8 mouse cellular contexts compared by ENCODE assay signal in genomic region chr9:44292490-44292889, GRCm38 (mm10). TPM values are rescaled to one million over a fixed set of nuclear protein-coding genes. Genes with fewer than 3 reads are reported as not detected.
DNase-seq lines count a peak whose midpoint lies in the region; ATAC-seq and TF ChIP-seq lines count a peak whose summit lies in the region.
"Had no signal": no experiment of that assay in that cellular context is flagged by ENCODE, and none has a peak within 500 bp of the region (broad histone marks: within the 10 kb centered on the region; RNA-seq: fewer than 3 reads in every experiment).

No protein-coding gene starts in this region.

- 0 out of 2 replicates have a peak, but pooled peaks cover 7% of the 10 kb centered on the region for H3K4me1 ChIP-seq in intestine, postnatal 0 days (replicated peaks; ENCODE audit: control insufficient read depth, insufficient read depth, low read length)
- H3K4me1 ChIP-seq in intestine, embryonic 16.5 days (ENCODE audit: control insufficient read depth, insufficient read depth, low read length), result peaks cover 14% of the 10 kb centered on the region; the same call in 1 of the 2 replicates
- H3K4me1 ChIP-seq in E14TG2a.4 (replicated peaks; ENCODE audit: low read depth, low read length), result peaks cover 16% of the 10 kb centered on the region
- no peaks in the 10 kb centered on the region; the same call in 1 of the 2 replicates for H3K4me1 ChIP-seq in bone marrow, adult 2 months (ENCODE audit: control insufficient read depth, insufficient read depth, low read length)
- H3K4me1 ChIP-seq in liver, embryonic 13.5 days (replicated peaks), result peaks cover 40% of the 10 kb centered on the region
- no peaks in the 10 kb centered on the region for H3K4me1 ChIP-seq in stomach, postnatal 0 days (replicated peaks; ENCODE audit: control insufficient read depth, insufficient read depth)

- ATAC-seq in intestine, postnatal 0 days, result no peak
- no peak for ATAC-seq in intestine, embryonic 16.5 days
- no peak for ATAC-seq in liver, embryonic 13.5 days (ENCODE audit: low read depth)
- 0 out of 2 replicates have a peak, but pooled peaks have one; percentile 45 for ATAC-seq in stomach, postnatal 0 days (ENCODE audit: low FRiP score, low TSS enrichment)

- H3K4me2 ChIP-seq in intestine, postnatal 0 days (replicated peaks; ENCODE audit: low read depth), result no peak overlapping the region
- H3K4me2 ChIP-seq in intestine, embryonic 16.5 days (ENCODE audit: low read depth, low read length), result no peak overlapping the region
- no peak overlapping the region for H3K4me2 ChIP-seq in liver, embryonic 13.5 days
- no peak overlapping the region for H3K4me2 ChIP-seq in stomach, postnatal 0 days (replicated peaks; ENCODE audit: low read depth)

- H3K36me3 ChIP-seq in intestine, postnatal 0 days (ENCODE audit: control insufficient read depth, insufficient read depth), result peaks cover 69% of the 10 kb centered on the region
- peaks cover 9% of the 10 kb centered on the region; the same call in 1 of the 2 replicates for H3K36me3 ChIP-seq in intestine, embryonic 16.5 days (ENCODE audit: control insufficient read depth, insufficient read depth, low read length)
- peaks cover 67% of the 10 kb centered on the region for H3K36me3 ChIP-seq in E14TG2a.4 (ENCODE audit: insufficient read depth, low read length)
- peaks cover 74% of the 10 kb centered on the region for H3K36me3 ChIP-seq in liver, embryonic 13.5 days
- H3K36me3 ChIP-seq in stomach, postnatal 0 days (ENCODE audit: control insufficient read depth, insufficient read depth, low read length), result peaks cover 17% of the 10 kb centered on the region

- peaks cover 7% of the 10 kb centered on the region; the same call in 1 of the 2 replicates for H3K27me3 ChIP-seq in intestine, postnatal 0 days (replicated peaks; ENCODE audit: control insufficient read depth, insufficient read depth, low read length)
- no peaks in the 10 kb centered on the region for H3K27me3 ChIP-seq in intestine, embryonic 16.5 days (replicated peaks; ENCODE audit: control insufficient read depth, insufficient read depth, low read length)
- peaks cover 18% of the 10 kb centered on the region for H3K27me3 ChIP-seq in E14TG2a.4 (ENCODE audit: insufficient read depth, low read length)
- 0 out of 2 replicates have a peak, but pooled peaks cover 3% of the 10 kb centered on the region for H3K27me3 ChIP-seq in liver, embryonic 13.5 days
- H3K27me3 ChIP-seq in stomach, postnatal 0 days (ENCODE audit: control insufficient read depth, insufficient read depth, low read length), result no peaks in the 10 kb centered on the region

- H3K4me3 ChIP-seq in intestine, postnatal 0 days (ENCODE audit: low read depth, low read length), result no peak overlapping the region
- H3K4me3 ChIP-seq in intestine, embryonic 16.5 days (ENCODE audit: low read length), result no peak overlapping the region
- H3K4me3 ChIP-seq in E14TG2a.4 (replicated peaks; ENCODE audit: low read length), result no peak overlapping the region
- H3K4me3 ChIP-seq in bone marrow, adult 2 months (replicated peaks; ENCODE audit: control insufficient read depth, low read depth, low read length), result no peak overlapping the region
- no peak overlapping the region for H3K4me3 ChIP-seq in liver, embryonic 13.5 days (replicated peaks)
- H3K4me3 ChIP-seq in stomach, postnatal 0 days (ENCODE audit: low read depth, low read length), result no peak overlapping the region
- H3K4me3 ChIP-seq: megakaryocyte, embryonic 14.5 days had no signal

- WGBS in intestine, postnatal 0 days, result 67% methylated on average over 3 of the region's 3 CpGs
- 62% methylated on average over 3 of the region's 3 CpGs for WGBS in intestine, embryonic 16.5 days
- WGBS in bone marrow, adult 2 months, result 68% methylated on average over 3 of the region's 3 CpGs
- 57% methylated on average over 3 of the region's 3 CpGs for WGBS in liver, embryonic 13.5 days (ENCODE audit: insufficient replicate concordance)
- WGBS in stomach, postnatal 0 days, result 63% methylated on average over 3 of the region's 3 CpGs

- H3K27ac ChIP-seq in intestine, postnatal 0 days (ENCODE audit: low read depth, low read length), result no peak overlapping the region
- H3K27ac ChIP-seq in intestine, embryonic 16.5 days (ENCODE audit: low read length), result no peak overlapping the region
- H3K27ac ChIP-seq in bone marrow, adult 2 months (ENCODE audit: control insufficient read depth, insufficient read depth, low read depth, low read length, poor library complexity), result no peak overlapping the region
- peak overlapping the region; percentile 25; the same call in 1 of the 2 replicates for H3K27ac ChIP-seq in liver, embryonic 13.5 days
- no peak overlapping the region for H3K27ac ChIP-seq in stomach, postnatal 0 days (replicated peaks)

- no peaks in the 10 kb centered on the region for H3K9me3 ChIP-seq in intestine, postnatal 0 days (ENCODE audit: control insufficient read depth)
- H3K9me3 ChIP-seq in intestine, embryonic 16.5 days (ENCODE audit: control insufficient read depth, low read length), result no peaks in the 10 kb centered on the region; the same call in 1 of the 2 replicates
- no peaks in the 10 kb centered on the region for H3K9me3 ChIP-seq in E14TG2a.4 (ENCODE audit: low read length)
- 0 out of 2 replicates have a peak, but pooled peaks cover 3% of the 10 kb centered on the region for H3K9me3 ChIP-seq in liver, embryonic 13.5 days (replicated peaks)
- no peaks in the 10 kb centered on the region for H3K9me3 ChIP-seq in stomach, postnatal 0 days (ENCODE audit: control insufficient read depth, low read length)

- TF ChIP-seq EP300 in stomach, postnatal 0 days (optimal IDR thresholded peaks at IDR 0.05), result no peak

- no peak for TF ChIP-seq POLR2A in bone marrow, adult 2 months (IDR thresholded peaks at IDR 0.05; ENCODE audit: borderline replicate concordance, control insufficient read depth, low read depth, low read length)

- DNase-seq in liver, embryonic 13.5 days, result no peak
- peak; percentile 67 for DNase-seq in stomach, postnatal 0 days (ENCODE audit: low spot score)
- no peak for DNase-seq in layer of hippocampus, postnatal 25 days (ENCODE audit: extremely low spot score in 1 of 2, low spot score in 1 of 2)

- peak; percentile 83 for TF ChIP-seq CTCF in intestine, postnatal 0 days (IDR thresholded peaks at IDR 0.05; ENCODE audit: low read depth)
- TF ChIP-seq CTCF in E14TG2a.4 (conservative IDR thresholded peaks at IDR 0.05; ENCODE audit: low read length), result peak; percentile 35; the same call in 1 of the 2 replicates
- TF ChIP-seq CTCF in bone marrow, adult 2 months (IDR thresholded peaks at IDR 0.05; ENCODE audit: control insufficient read depth, insufficient read depth, low read length), result peak; percentile 76
- peak; percentile 81 for TF ChIP-seq CTCF in stomach, postnatal 0 days (IDR thresholded peaks at IDR 0.05; ENCODE audit: low read depth)

- H3K9ac ChIP-seq in intestine, postnatal 0 days (ENCODE audit: low read depth, low read length), result no peak overlapping the region
- no peak overlapping the region for H3K9ac ChIP-seq in intestine, embryonic 16.5 days (ENCODE audit: low read depth, low read length)
- H3K9ac ChIP-seq in liver, embryonic 13.5 days, result no peak overlapping the region
- H3K9ac ChIP-seq in stomach, postnatal 0 days (ENCODE audit: low read length), result no peak overlapping the region

RNA-seq across cellular contexts. Expression of gene Abcg4, which starts 4.1 kb away (rescaled TPM):
- 0.88 and 1.1 TPM in 2 replicates for polyA plus RNA-seq in intestine, postnatal 0 days (2015; fragmentation: Nextera tagmentation; extraction: Ambion mirVana)
- polyA plus RNA-seq in intestine, embryonic 16.5 days (2015; fragmentation: Nextera tagmentation; extraction: Ambion mirVana), result 2.6 and 3.0 TPM in 2 replicates
- polyA plus RNA-seq in bone marrow, adult 2 months (2011; ENCODE audit: insufficient read depth, insufficient read length, low replicate concordance, missing spikeins), result 45.0 and 74.1 TPM in 2 replicates
- polyA plus RNA-seq in liver, embryonic 13.5 days (2015; fragmentation: Nextera tagmentation; extraction: Ambion mirVana), result 11.1 and 13.0 TPM in 2 replicates
- 1.4 TPM in 2 replicates for polyA plus RNA-seq in stomach, postnatal 0 days (2015; fragmentation: Nextera tagmentation; extraction: Ambion mirVana)
- total RNA-seq in layer of hippocampus, postnatal 25 days (2021), result 10 to 100 TPM; 65.0 to 79.6 TPM

RNA-seq across cellular contexts. Expression of gene Hinfp, which starts 13.0 kb away (rescaled TPM):
- 6.0 and 6.8 TPM in 2 replicates for polyA plus RNA-seq in intestine, postnatal 0 days (2015; fragmentation: Nextera tagmentation; extraction: Ambion mirVana)
- polyA plus RNA-seq in intestine, embryonic 16.5 days (2015; fragmentation: Nextera tagmentation; extraction: Ambion mirVana), result 17.8 and 19.4 TPM in 2 replicates
- polyA plus RNA-seq in bone marrow, adult 2 months (2011; ENCODE audit: insufficient read depth, insufficient read length, low replicate concordance, missing spikeins), result 9.1 and 21.6 TPM in 2 replicates
- 11.4 and 11.5 TPM in 2 replicates for polyA plus RNA-seq in liver, embryonic 13.5 days (2015; fragmentation: Nextera tagmentation; extraction: Ambion mirVana)
- polyA plus RNA-seq in stomach, postnatal 0 days (2015; fragmentation: Nextera tagmentation; extraction: Ambion mirVana), result 8.9 and 9.4 TPM in 2 replicates
- 10 to 100 TPM; 28.1 to 31.2 TPM for total RNA-seq in layer of hippocampus, postnatal 25 days (2021)

RNA-seq across cellular contexts. Expression of gene Nlrx1, which starts 24.1 kb away (rescaled TPM):
- polyA plus RNA-seq in intestine, postnatal 0 days (2015; fragmentation: Nextera tagmentation; extraction: Ambion mirVana), result 4.6 TPM in 2 replicates
- 5.4 and 5.5 TPM in 2 replicates for polyA plus RNA-seq in intestine, embryonic 16.5 days (2015; fragmentation: Nextera tagmentation; extraction: Ambion mirVana)
- 11.6 and 25.0 TPM in 2 replicates for polyA plus RNA-seq in bone marrow, adult 2 months (2011; ENCODE audit: insufficient read depth, insufficient read length, low replicate concordance, missing spikeins)
- polyA plus RNA-seq in liver, embryonic 13.5 days (2015; fragmentation: Nextera tagmentation; extraction: Ambion mirVana), result 3.2 and 3.8 TPM in 2 replicates
- 9.2 and 10.7 TPM in 2 replicates for polyA plus RNA-seq in stomach, postnatal 0 days (2015; fragmentation: Nextera tagmentation; extraction: Ambion mirVana)
- 10 to 100 TPM; 12.8 to 14.7 TPM for total RNA-seq in layer of hippocampus, postnatal 25 days (2021)

RNA-seq across cellular contexts. Expression of gene C2cd2l, which starts 27.6 kb away (rescaled TPM):
- 42.4 TPM in 2 replicates for polyA plus RNA-seq in intestine, postnatal 0 days (2015; fragmentation: Nextera tagmentation; extraction: Ambion mirVana)
- polyA plus RNA-seq in intestine, embryonic 16.5 days (2015; fragmentation: Nextera tagmentation; extraction: Ambion mirVana), result 15.3 and 16.5 TPM in 2 replicates
- 14.6 and 17.5 TPM in 2 replicates for polyA plus RNA-seq in bone marrow, adult 2 months (2011; ENCODE audit: insufficient read depth, insufficient read length, low replicate concordance, missing spikeins)
- polyA plus RNA-seq in liver, embryonic 13.5 days (2015; fragmentation: Nextera tagmentation; extraction: Ambion mirVana), result 6.4 and 8.2 TPM in 2 replicates
- polyA plus RNA-seq in stomach, postnatal 0 days (2015; fragmentation: Nextera tagmentation; extraction: Ambion mirVana), result 7.4 and 7.5 TPM in 2 replicates
- total RNA-seq in layer of hippocampus, postnatal 25 days (2021), result 100 to 1,000 TPM; 196 to 200 TPM

RNA-seq across cellular contexts. Expression of gene Dpagt1, which starts 33.3 kb away (rescaled TPM):
- polyA plus RNA-seq in intestine, postnatal 0 days (2015; fragmentation: Nextera tagmentation; extraction: Ambion mirVana), result 23.6 and 25.3 TPM in 2 replicates
- 39.3 and 42.7 TPM in 2 replicates for polyA plus RNA-seq in intestine, embryonic 16.5 days (2015; fragmentation: Nextera tagmentation; extraction: Ambion mirVana)
- 11.2 and 30.7 TPM in 2 replicates for polyA plus RNA-seq in bone marrow, adult 2 months (2011; ENCODE audit: insufficient read depth, insufficient read length, low replicate concordance, missing spikeins)
- 20.7 and 23.0 TPM in 2 replicates for polyA plus RNA-seq in liver, embryonic 13.5 days (2015; fragmentation: Nextera tagmentation; extraction: Ambion mirVana)
- polyA plus RNA-seq in stomach, postnatal 0 days (2015; fragmentation: Nextera tagmentation; extraction: Ambion mirVana), result 26.9 and 27.8 TPM in 2 replicates
- total RNA-seq in layer of hippocampus, postnatal 25 days (2021), result 10 to 100 TPM; 14.2 to 15.8 TPM
